Mouse (Mus musculus) 3T3-L1 (cell line): ENCODE measurements around the gene Cfc1.

ENCODE experiments used
- DNase-seq: peaks from one replicate; pipeline ENCODE4 v3.0.0-alpha.2; 2015; ENCODE audit warnings: low read depth, low spot score

The Cfc1 gene

GRCm38 (mm10) chr1:34553690-34554089 lies 18.2 kb downstream of the Cfc1 start:
- DNase-seq: no peak

- DNase-seq: no peak
Observed at GRCm38 (mm10) chr1:34554275-34554674, 18.8 kb downstream of the Cfc1 start.

- no peak for DNase-seq
Observed at GRCm38 (mm10) chr1:34560843-34561242, 25.4 kb downstream of the Cfc1 start, which contains the start of gene Prss40. Prss40 (minus strand) TSS chr1:34560943.

- DNase-seq: no peak
Observed at GRCm38 (mm10) chr1:34564383-34565045, 29.1 kb downstream of the Cfc1 start.

GRCm38 (mm10) chr1:34568120-34568519 lies 32.7 kb downstream of the Cfc1 start:
- no peak for DNase-seq

- no peak for DNase-seq
Observed at GRCm38 (mm10) chr1:34569876-34570275, 34.4 kb downstream of the Cfc1 start.

GRCm38 (mm10) chr1:34571431-34571830 lies 36.0 kb downstream of the Cfc1 start:
- DNase-seq: no peak

GRCm38 (mm10) chr1:34573221-34573620 lies 37.8 kb downstream of the Cfc1 start:
- no peak for DNase-seq

- DNase-seq: no peak
Observed at GRCm38 (mm10) chr1:34578851-34579781, 43.7 kb downstream of the Cfc1 start, which contains the start of gene Amer3. Amer3 (plus strand) TSS chr1:34579657.

- DNase-seq: no peak
Observed at GRCm38 (mm10) chr1:34579782-34580356, 44.4 kb downstream of the Cfc1 start.

GRCm38 (mm10) chr1:34582218-34582617 lies 46.8 kb downstream of the Cfc1 start:
- DNase-seq: no peak

- DNase-seq: no peak
Observed at GRCm38 (mm10) chr1:34583821-34584263, 48.4 kb downstream of the Cfc1 start.

- DNase-seq: no peak
Observed at GRCm38 (mm10) chr1:34584736-34585135, 49.3 kb downstream of the Cfc1 start.

GRCm38 (mm10) chr1:34587298-34588096 lies 52.0 kb downstream of the Cfc1 start:
- DNase-seq: no peak
